Mouse (Mus musculus): ENCODE measurements at regions not wholly inside any gene's neighbourhood (a gene's known extent, or its start where the extent isn't known, plus 50 kb on each side); places are given as distances from the start of the nearest gene placed in this dataset.

DNA sequence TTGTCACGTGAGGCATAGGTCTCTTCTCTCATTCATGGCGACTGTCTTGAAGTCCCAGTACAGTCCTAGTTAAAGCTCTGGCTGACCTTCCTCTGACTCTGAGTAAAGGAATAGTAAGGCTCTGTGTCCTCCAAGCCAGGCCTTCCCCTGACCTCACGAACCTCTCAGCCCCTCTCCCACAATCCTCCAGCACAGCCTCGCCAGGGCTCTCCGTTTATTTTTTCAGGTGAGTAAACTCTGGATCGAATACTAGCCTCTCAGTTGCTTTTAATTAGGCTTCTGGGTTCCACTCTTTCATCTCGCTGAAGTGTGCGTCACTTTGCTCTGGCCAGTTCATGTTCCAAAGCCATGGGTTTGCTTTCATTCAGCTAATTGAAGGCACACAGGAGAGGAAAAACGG lies 133.8 kb downstream of the Mylk4 start:
- DNase-seq (ENCODE audit: low spot score) = no peak

DNA sequence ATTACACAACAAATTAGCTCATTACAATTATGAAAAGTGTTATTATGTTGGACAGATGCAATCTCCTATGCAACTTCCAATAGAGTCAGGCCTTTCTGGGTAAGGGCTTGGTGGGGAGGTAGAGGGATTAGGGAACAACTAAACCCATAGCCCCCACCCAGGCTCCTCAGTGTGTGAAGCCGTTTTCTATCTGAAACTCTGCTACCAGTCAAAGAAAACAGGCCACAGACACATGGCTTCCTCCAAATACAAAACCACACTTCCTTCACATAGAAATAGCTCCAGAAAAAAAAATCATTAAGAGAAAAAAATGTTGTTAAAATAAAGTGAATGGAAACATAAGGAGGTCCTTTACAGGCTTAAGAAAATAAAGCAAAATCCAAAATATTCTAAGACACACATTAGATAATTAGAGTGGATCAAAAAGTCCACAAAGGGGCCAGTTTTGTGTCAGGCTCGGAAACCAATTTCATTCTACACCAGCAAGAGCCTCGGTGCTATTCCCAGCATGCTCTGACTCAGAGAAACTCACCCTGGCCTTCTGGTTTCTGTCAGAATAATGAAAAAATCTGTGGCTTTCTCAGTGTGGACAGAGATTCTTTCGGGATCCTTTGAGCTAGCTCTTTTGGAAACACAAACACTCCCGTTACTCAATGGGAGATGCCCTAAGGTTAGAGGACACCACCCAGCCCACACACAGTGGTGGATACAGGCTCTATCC lies 140.6 kb downstream of the Mylk4 start:
- DNase-seq (ENCODE audit: low spot score) = no peak

DNA sequence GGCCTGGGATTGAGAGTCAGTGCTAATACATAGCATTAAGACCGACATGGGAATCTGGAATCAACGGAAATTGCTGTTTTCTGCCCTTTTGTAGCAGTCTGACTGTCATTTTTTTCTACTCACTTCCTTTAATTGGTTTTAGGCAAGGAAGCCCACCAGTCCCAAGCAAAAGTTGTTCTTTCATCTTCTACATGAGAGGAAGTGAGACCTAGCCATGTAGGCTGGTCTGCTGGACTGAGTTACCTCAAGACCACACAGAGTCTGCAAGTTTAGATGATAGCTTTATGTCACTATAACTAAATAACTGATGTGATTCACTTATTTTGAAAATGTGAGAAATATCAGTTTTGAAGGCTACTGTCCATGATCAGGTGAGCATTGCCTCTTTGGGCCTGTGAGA lies 142.8 kb downstream of the Mylk4 start:
- DNase-seq (ENCODE audit: low spot score) = no peak

DNA sequence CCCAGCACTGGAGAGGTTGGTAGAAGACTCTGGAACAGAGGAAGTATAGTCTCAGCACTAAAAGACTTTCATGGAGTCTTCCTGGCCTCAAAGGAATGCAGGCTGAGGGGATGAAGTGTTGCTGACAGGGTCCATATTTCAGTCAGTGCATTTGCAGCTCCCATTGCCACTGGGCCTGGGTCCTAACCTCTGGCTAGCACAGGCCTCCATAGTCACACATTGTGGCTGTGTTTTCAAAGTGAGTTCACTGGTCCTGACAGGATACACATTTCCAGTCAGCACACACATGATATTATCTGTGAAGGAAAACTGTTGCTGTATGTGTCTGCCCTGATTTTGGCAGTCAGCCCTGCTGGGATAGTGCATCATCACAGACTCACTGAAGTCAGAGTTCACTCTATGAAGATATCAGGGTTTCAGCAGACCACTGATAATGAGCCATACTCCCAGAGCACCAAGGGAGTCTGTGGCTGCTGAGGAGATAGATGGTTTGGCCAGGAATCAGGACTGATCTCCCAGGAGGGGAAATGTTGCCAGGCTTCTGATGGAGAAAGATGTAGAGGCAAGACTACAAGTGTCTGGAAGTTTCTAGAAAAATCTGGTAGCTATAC lies 153.5 kb downstream of the Mylk4 start:
- no peak for DNase-seq (ENCODE audit: low spot score)

DNA sequence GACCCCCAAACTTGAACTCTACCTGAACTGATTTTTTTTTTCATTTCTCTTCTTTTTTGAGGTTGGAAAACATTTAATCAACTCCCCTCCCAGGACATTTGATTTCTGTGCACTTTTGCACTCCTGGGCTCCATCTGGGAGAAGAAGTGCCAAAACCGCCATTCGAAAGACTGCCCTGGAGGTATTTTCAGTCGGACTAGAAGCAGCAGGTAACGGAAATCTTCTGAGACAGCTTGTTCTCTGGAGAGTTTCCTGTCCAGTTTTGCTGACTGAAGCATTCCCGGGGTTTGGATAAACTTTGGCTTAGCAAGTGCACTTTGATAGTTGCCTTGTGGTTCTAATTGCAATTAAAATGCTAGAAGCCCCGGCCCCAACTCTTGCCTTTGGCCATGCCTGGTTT lies 169.8 kb downstream of the Mylk4 start:
- no peak for DNase-seq (ENCODE audit: low spot score)

DNA sequence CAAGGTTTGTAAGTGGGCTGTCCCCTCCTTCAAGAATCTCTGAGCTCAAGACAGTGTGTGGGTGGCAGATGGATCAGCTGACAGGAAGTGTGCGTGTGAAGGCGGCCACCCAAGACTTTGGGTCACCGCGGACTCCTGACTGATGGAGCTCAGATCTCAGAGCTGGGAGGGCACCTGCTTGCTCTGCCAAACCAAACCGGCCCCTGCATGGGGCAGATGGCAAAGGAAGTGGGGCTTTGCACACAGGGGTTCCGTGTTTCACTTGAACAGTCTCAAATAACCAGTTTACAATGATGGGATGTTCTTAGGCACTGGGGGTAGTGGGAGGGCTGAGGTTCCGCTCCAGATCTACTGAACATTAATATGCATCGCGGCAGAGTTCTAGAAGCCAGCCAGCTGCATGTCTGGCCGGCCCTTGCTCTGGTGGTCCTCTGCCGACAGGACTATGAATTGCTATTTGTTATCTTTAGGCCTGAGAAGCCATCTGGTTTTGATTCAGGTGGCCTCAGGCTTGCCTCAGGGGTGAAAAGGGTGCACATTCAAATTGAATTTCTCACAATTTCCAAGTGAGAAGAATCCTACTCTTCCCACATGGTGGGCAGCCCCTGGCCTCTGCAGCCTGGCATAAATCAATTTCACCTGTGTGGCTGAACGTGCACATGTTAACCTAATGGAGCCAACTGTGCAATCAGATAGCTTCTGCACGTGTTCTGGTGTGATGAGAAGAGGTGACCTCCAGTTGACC lies 172.0 kb downstream of the Mylk4 start:
- no peak for DNase-seq (ENCODE audit: low spot score)

DNA sequence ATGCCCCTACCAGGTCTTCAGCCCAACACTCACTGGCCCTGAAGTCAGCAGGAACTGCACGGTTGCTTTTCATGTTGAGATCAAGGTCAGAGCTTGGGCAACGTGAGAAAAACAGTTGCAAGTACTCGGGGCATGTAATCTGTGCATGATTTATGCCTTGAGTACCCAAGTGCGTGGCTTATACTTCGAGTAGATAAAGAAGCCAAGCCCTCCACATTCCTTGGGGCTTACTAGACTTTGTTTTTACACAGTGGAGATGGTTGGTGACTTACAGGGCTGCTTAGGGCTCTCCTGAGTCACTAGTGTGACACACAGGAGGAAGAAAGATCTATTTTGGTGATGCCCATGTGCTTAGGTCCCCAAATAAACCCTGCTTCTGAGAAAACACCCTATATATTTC lies 172.8 kb downstream of the Mylk4 start:
- no peak for DNase-seq (ENCODE audit: low spot score)

DNA sequence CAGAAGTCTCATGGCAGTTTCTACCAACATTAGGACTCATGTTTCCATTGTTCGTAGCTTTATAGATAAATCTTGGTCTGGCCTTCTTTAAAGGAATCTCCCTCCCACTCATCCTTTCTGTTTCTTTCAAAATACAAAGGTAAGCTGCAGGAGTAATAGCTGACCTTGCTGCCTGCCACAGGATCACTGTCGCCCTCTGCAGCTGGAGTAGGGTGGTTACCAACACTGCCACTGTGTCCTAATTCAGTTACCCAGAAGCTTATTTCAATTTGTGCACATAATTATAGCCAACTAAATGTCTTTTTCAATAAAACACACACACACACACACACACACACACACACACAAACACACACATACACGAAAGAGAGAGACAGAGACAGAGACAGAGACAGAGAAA lies 175.3 kb downstream of the Mylk4 start:
- no peak for DNase-seq (ENCODE audit: low spot score)

DNA sequence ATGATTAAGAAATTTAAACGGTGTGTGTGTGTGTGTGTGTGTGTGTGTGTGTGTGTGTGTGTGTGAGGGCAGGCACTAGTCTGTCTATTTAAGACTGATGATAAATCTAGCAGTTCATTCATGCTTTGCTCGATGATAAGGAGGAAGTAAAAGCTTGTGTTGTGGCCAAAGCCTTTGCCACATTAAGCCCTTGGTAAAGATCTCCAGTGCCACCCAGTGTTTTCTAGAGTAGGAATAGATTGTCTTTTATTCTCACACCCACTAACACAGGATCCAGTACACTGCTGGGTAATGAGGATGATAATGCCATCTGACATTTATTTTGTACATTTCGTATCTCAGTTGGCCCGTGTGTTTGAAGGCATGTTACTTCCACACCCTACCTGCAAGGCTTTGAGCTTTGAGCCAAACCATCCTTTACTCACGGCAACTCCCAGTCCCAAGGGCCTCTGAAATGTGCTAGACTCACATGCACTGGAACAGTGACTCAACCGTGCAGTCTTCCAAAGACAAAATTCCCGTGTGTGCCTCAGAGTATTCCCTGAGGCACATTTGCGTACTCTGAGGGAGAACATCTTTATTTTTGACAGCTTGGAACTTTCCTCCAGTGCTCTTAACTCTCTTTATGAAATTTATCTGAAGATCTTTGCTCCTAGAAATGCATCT lies 179.7 kb downstream of the Mylk4 start:
- DNase-seq (ENCODE audit: low spot score) = no peak

DNA sequence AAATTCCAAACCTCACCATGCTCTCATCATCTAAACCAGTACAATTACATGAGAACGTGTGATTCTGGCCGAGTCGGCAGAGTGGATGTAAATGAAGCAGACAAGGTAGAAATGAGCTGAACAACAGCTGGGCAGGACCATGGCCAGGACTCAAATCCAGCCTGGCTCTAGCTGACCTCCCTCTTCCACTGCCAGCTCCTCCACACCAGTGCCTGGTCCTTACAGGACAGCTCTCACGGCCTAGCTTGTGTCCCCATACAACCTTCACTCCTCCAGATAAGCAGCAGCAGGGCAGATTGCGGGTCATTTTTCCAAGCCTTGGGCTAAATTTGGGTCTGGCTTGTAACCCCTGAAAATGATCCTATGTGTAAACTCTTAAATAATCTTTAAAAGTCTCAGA lies 182.4 kb downstream of the Mylk4 start:
- no peak for DNase-seq (ENCODE audit: low spot score)

DNA sequence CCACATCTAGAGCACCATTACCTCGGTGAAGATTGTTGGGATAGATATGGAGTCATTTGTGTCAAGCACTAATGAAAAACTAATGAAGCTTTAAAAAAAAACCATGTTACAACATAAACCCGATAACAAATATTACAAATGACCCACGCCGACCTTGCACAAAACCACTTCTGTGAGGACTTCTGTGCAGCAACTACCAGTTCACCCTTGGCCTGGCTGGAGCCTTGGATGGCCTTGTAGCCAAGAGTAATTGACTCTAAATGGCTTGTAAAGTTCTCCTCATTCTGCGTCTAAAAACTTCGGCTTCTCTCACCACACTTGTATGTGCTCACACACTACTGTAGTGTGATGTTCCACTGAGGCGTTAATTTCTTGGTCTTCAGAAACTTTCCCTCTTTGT lies 190.1 kb downstream of the Mylk4 start:
- no peak for DNase-seq (ENCODE audit: low spot score)

DNA sequence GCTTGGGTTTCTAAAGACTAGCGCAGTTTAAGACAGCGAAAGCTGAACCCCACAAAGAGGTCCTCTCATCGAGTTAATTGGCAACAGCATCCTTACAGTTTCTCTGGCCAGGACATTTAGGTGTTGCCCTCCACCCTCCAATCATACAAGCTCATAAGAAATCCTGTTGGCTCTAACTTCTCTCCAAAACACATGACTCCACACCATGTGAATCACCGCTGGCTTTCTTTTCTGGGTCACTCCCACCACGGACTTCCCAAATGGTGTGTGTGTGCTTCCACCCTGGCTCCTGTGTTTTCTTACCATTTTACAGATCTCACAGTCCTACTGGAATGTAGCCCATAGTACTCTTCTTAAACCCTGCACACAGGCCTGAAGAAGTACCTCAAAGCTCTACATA lies 190.6 kb downstream of the Mylk4 start:
- no peak for DNase-seq (ENCODE audit: low spot score)

DNA sequence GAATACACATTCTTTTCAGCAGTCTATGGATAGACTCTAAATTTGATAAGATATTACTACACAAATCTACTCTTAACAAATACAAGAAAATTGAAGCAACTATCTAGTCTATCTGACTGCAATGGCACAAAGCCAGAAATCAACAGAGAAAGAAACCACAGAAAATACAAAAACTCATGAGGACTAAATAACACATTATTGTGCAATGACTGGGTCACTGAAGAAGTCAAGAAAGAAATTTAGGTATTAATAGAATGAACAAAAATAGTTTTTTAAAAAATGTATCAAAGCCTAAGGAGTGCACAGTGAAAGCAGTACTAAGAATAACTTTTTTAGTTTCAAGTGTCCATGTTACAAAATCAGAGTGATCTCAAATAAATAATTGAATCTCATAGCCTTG lies 202.2 kb downstream of the Mylk4 start:
- no peak for DNase-seq (ENCODE audit: low spot score)

DNA sequence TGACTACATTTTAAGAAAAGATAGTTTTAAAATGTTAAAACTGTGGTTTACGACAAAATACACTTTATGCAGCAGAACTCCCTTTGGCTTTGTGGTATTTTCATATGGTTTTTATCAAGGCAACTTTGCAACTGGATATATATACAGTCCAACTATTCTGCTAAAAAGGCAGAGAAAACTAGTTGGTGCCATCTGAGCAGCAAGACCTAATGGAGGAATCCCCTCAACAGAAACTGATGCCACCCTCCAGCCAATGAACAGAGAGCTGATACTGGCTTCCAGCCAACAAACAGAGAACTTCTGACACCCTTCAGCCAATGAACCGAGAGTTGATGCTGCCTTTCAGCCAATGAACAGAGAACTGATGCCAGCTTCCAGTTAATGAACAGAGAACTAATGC lies 215.9 kb downstream of the Mylk4 start:
- no peak for DNase-seq (ENCODE audit: low spot score)

DNA sequence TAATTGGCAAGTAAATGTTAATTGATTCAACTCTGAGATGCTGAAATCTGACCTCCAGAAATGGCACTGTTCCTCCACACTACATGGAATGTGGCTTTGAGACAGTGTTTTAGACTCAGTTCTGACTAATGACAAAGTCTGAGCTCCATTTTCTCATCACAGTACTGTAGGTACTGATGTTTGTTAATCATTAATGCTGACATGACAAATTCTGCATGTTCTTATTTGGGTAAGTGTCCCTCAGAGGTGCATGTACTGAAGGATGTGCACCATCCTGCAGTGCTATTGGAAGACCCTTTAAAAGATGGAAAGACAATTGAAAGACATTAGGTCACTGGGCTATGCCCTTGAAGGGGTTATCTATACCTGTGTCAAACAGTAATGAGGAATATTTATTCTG lies 222.1 kb upstream of the Gmds start:
- DNase-seq (ENCODE audit: low spot score) = no peak

DNA sequence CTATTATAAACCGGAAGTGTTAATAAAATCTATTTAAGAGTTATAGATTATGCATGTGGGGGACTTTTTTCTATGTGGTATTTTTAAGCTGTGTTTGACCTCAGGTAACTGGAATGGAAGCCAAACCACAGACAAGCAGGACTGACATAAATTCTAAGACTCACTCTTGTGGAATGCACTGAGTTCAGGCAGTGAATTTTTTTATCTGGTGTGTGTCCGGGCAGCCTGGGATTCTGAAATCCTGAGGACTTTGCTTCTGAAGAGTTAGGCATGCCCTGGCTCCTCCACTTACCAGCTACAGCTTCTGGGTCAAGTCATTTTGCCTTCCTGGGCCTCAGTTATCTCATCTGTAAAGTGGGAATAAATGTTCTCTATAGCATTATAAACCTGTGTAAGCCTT lies 217.9 kb upstream of the Gmds start:
- DNase-seq (ENCODE audit: low spot score) = no peak

DNA sequence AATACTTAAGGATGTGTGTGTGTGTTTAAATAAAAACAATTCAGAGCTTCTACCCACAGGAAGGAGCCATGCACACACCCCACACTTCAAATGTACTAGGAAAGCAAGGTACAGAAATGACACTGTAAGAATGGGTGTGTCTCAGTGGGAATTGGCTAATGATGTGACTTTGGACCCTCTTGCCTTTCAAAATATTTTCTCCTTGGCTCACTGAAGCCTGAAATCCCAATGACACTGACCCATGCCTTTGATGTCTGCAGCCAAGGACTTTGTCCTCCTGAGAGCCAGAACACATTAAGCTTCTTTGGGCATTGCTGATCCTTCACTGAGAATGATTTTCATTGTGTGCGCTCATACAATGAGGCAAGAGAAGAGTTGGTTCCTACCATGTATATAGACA lies 216.5 kb upstream of the Gmds start:
- DNase-seq (ENCODE audit: low spot score) = no peak

DNA sequence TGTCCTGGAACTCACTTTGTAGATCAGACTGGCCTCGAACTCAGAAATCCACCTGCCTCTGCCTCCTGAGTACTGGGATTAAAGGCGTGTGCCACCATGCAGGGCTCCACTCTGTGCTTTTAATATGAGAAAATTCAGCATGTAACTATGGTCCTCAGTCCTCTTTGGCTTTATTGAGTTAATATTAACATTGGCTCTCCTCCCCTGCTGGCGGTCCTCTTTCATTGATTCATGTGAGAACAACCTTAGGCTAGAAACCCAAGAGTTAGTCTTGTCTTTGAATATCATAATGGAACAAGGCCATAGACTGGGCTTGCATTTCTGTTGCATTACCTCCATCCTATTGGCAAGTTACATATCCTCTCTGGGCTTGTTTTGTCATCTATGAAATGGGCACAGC lies 216.1 kb upstream of the Gmds start:
- no peak for DNase-seq (ENCODE audit: low spot score)

DNA sequence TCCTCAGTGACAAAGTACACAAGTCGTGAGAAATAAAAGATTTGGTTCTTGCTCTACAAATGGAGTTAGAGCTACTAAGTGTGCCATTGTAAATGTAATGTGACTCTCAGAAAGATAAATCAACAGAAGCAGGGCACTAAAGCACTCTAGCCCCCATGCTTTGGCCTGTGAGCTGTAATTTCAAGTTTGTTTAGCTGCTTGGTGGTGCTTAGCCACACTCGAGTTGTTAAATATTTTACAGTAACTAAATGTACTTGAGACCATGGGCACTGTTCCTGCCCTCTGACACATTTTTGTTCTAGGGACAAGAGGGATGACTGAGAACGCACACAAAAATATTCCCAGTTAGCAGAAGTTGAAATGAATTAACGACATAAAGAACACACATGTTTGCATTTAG lies 214.6 kb upstream of the Gmds start:
- no peak for DNase-seq (ENCODE audit: low spot score)

DNA sequence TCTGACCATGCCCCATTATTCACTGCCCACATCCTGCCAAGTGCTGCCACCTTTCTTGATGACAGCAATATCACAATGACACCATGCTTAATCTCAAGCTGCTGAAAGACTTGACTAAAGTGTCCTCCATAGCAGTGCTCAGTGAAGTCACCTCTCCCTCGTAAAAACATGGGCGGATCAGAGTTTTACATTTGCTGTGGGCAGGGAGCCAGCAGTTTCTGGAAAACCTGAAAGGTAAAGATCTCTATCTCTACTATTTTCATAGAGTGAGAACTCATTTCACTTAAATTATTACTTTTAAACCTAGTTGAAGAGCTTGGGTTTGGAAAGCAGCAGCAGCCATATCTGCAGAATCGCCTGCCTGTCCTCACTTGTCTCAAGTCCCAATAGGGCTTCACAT lies 211.6 kb upstream of the Gmds start:
- no peak for DNase-seq (ENCODE audit: low spot score)

DNA sequence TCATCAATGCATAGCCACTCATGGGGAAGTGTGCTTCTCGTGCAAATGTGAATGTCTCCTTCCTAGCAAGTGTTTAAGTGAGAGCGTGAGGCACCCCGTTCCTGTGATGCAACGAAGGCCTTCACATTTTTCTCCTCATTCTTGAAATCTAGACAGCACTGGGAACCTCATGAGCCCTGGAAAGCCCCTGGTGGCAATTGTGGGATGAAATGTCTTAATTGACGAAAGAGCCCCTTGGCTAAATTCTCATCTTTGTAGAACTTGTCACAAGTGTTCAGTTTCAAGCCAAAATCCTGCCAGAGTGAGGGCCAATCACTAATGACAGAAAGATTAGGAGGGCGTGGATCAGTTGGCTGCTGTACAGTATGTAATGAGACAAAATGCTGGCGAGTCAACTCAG lies 208.6 kb upstream of the Gmds start:
- DNase-seq (ENCODE audit: low spot score) = no peak

DNA sequence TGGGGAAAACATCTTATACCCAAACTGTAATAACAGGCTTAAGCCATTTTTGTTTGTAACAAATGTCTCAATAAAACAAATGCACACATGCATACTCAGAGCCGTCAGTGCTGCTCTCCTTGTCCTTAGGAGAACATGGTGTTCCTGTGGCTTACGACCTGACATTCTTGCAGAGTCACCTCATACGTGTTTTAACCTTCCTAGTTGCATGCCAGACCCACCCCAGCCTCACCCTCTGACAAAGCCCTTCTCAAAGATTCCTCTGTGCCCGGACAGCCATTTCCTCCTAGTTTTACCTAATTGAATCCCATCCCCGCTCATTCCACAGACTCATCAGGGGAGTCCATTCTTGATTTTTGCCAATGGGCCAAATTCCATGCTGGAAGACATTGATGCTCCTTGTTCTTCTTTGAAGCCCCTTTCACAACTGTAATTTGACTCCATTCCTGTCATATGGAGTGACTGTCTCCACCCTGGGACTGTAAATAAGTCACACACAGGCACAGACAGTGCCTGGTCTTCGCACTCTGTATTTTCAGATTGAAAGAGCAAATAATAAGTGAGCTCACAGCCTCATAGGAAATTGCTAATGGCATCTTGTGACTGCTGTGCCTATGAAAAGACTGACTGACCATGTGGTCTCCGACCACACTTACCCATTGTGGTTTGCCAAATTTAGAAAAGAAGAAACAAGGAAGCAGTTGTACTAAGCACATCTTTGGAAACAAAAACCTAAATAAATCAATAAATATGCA lies 206.6 kb upstream of the Gmds start:
- no peak for DNase-seq (ENCODE audit: low spot score)

All from ovary, postnatal 14 days (tissue).